Mouse (Mus musculus) midbrain, embryonic 14.5 days (tissue): ENCODE results near the gene Immp2l. TPM values are rescaled to one million over a fixed set of nuclear protein-coding genes. Genes with fewer than 3 reads are reported as not detected.

Experiments used
- ATAC-seq: fragments of 200-750 bp; cut with Nextera tagmentation; 2 replicates; pipeline ENCODE4 v1.8.0; 2017; ENCODE audit warnings: moderate number of reproducible peaks, moderate library complexity; ENCODE audit not compliant: low FRiP score, low TSS enrichment
- DNase-seq: peaks from one replicate; pipeline ENCODE4 v3.0.0-alpha.2; 2015
- H3K27ac ChIP-seq: fragments of 300-500 bp; sonication (generic); replicated peaks from 2 replicates; pipeline ENCODE4 v1.5.1; 2014; ENCODE audit warnings: mild to moderate bottlenecking, low read depth, low read length, moderate library complexity
- H3K27me3 ChIP-seq: fragments of 300-500 bp; sonication (generic); 2 replicates; pipeline ENCODE4 v1.6.1; 2014; ENCODE audit warnings: low read length, control low read depth, mixed read lengths; ENCODE audit not compliant: control insufficient read depth, insufficient read depth
- H3K36me3 ChIP-seq: fragments of 300-500 bp; sonication (generic); 2 replicates; pipeline ENCODE4 v1.6.1; 2014; ENCODE audit warnings: low read length, control low read depth; ENCODE audit not compliant: control insufficient read depth, insufficient read depth
- H3K4me1 ChIP-seq: fragments of 300-500 bp; sonication (generic); 2 replicates; pipeline ENCODE4 v1.6.1; 2014; ENCODE audit warnings: mild to moderate bottlenecking, antibody characterized with exemption, low read length, control low read depth; ENCODE audit not compliant: control insufficient read depth, insufficient read depth
- H3K4me2 ChIP-seq: fragments of 300-500 bp; sonication (generic); 2 replicates; pipeline ENCODE4 v1.6.1; 2014; ENCODE audit warnings: mild to moderate bottlenecking, low read length, moderate library complexity
- H3K4me3 ChIP-seq: fragments of 300-500 bp; sonication (generic); replicated peaks from 2 replicates; pipeline ENCODE4 v1.5.1; 2014; ENCODE audit warnings: low read depth, low read length
- H3K9ac ChIP-seq: fragments of 300-500 bp; sonication (generic); replicated peaks from 2 replicates; pipeline ENCODE4 v1.6.1; 2014; ENCODE audit warnings: mild to moderate bottlenecking, low read length, moderate library complexity
- H3K9me3 ChIP-seq: fragments of 300-500 bp; sonication (generic); 2 replicates; pipeline ENCODE4 v1.6.1; 2016; ENCODE audit warnings: low read length, control low read depth, mixed read lengths; ENCODE audit not compliant: control insufficient read depth
- WGBS: fragments of 180-500 bp; shearing (Covaris S2); extraction: QIAGEN DNeasy Blood & Tissue Kit; methylation state at CpG from one replicate; pipeline ENCODE4 v1.1.7; 2014; 5-methylcytosine and 5-hydroxymethylcytosine counted together
- polyA plus RNA-seq: library from polyadenylated mRNA; unstranded; fragments of >200 nt; fragmentation: Nextera tagmentation; extraction: Ambion mirVana; gene quantifications from 2 replicates; pipeline ENCODE4 v1.2.1, GENCODE M21; 2014

The Immp2l gene
- polyA plus RNA-seq, 1 experiment from 2014 or later: 5.5 TPM

DNA sequence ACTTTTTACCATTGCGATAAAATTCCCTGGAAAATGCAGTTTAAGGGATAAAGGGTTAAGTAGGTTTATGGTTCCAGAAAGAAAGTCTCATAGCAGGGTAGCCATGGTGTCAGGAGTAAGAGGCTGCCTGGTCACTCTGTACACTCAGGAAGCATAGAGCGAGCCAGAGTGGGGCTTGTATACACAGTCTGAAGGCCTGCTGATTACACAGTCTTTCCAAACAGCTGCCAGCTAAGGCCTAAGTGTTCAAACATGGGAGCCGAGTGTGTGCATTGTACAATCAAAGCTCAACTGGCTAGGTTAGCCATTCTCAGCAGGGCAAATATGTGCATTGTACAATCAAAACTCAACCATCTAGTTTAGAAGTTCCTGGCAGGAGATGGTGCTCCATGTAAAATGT lies 393.2 kb downstream of the Immp2l start:
- Histone ChIP-seq H3K27ac (no peak overlapping the region), H3K4me3 (no peak overlapping the region), H3K27me3 (no peaks in the 10 kb centered on the region), H3K4me2 (no peak overlapping the region), H3K9ac (no peak overlapping the region), H3K9me3 (no peaks in the 10 kb centered on the region), H3K4me1 (no peaks in the 10 kb centered on the region), H3K36me3 (no peaks in the 10 kb centered on the region)
- DNase-seq (peak; percentile 19), ATAC-seq (no peak)
- 73% methylated on average over 3 of the region's 3 CpGs for WGBS

DNA sequence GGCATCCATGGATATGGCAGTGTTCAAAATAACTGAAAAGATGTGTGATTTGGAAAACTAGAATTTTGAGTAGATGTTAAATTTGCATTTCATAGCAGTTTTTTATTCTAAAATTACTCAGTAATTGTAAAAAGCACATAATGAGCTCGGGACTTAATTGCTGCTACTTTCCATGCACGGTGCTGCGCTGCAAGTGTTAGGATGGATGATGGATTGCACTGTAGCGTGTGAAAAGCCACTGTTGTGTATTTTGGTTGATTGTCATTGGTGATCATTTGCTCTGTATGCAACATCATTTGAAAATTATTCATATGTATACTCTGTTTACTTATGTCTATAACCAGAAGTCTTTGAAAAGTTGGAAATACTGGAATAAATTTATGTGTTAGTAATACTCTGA lies 394.1 kb downstream of the Immp2l start:
- no peaks in the 10 kb centered on the region for H3K27me3 ChIP-seq
- no peak overlapping the region for H3K4me3 ChIP-seq
- H3K4me2 ChIP-seq: no peak overlapping the region
- H3K9ac ChIP-seq: no peak overlapping the region
- H3K9me3 ChIP-seq: no peaks in the 10 kb centered on the region
- DNase-seq (no peak), ATAC-seq (no peak)
- WGBS: 93% methylated on average over 4 of the region's 4 CpGs
- H3K27ac ChIP-seq: no peak overlapping the region
- no peaks in the 10 kb centered on the region for H3K36me3 ChIP-seq
- no peaks in the 10 kb centered on the region for H3K4me1 ChIP-seq

DNA sequence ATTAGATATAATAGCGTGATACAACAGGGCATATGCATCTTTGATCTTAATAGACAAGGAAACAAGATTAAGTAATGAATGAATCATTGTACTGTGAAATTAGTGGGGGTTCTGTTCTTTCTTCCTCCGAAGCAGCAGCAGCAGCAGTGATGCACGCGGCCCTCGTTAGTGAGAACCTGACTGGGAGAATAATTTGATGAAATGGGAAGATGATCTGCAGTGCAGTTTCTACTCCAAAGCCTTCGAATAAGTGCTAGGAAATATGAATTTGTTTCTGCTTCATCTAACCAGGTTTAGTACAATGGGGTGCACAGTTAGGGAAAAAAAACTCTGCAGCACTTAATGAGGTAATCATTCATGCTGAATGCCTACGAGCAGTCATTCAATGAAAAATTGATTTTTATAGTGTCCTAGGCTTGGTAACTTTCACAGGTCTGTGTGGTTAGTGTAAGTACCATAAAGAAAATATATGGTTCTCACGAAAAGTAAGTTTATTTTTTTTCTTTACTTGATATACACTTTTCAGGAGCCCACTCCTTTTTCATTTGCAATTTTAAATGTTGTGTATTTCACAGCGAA lies 401.3 kb downstream of the Immp2l start:
- Histone ChIP-seq H3K27ac (no peak overlapping the region), H3K4me3 (no peak overlapping the region), H3K27me3 (no peaks in the 10 kb centered on the region), H3K4me1 (0 out of 2 replicates have a peak, but pooled peaks cover 3% of the 10 kb centered on the region), H3K9me3 (no peaks in the 10 kb centered on the region), H3K36me3 (no peaks in the 10 kb centered on the region), H3K9ac (no peak overlapping the region), H3K4me2 (no peak overlapping the region)
- peak; percentile 32 for DNase-seq
- WGBS: 55% methylated on average over 9 of the region's 9 CpGs
- ATAC-seq: no peak

DNA sequence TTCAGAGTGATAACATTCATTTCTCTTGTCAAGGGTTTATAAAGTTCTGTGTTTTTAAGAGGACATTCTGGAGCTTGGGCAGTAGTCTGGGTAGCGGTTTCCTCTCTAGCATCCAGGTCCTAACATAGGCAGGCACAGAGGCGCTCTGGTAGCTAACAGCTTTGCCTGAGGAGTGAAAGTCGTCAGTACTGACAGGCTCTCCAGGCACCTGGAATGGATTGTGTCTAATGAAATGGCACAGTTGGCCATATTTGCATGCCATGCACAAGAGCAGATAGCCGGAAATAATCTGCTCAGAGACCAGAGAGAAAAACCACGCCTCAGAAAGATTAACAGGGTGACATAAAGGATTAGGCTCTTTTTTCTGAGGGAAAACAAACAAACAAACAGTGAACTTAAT lies 403.6 kb downstream of the Immp2l start:
- H3K27me3 ChIP-seq: no peaks in the 10 kb centered on the region
- no peak overlapping the region for H3K4me2 ChIP-seq
- peak; percentile 45 for DNase-seq
- no peak overlapping the region for H3K27ac ChIP-seq
- 26% methylated on average over 5 of the region's 5 CpGs for WGBS
- no peaks in the 10 kb centered on the region for H3K36me3 ChIP-seq
- ATAC-seq: peak; percentile 48; the same call in 1 of the 2 replicates
- H3K4me1 ChIP-seq: 0 out of 2 replicates have a peak, but pooled peaks cover 3% of the 10 kb centered on the region
- no peak overlapping the region for H3K4me3 ChIP-seq
- H3K9ac ChIP-seq: no peak overlapping the region
- no peaks in the 10 kb centered on the region for H3K9me3 ChIP-seq

DNA sequence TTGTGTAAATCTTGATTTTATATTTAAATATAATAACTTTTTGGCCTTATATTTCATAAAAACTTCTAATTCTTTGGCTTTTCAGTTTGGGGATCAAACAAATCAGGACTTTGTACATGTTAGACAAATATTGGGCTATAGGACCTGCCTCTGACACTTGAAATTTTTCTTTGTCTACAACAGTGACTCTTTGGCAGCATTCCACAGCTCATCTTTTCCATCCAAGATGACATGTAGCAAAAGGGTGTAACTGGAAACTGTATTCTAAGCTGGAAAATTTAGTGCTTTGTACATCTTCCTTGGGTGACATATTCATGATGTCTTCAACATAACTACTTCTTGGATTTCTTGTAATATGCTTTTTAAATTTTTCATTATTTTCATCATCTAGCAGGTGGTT lies 404.9 kb downstream of the Immp2l start:
- Histone ChIP-seq H3K9ac (no peak overlapping the region), H3K27ac (no peak overlapping the region), H3K4me2 (no peak overlapping the region), H3K9me3 (no peaks in the 10 kb centered on the region), H3K4me3 (no peak overlapping the region), H3K27me3 (no peaks in the 10 kb centered on the region), H3K4me1 (0 out of 2 replicates have a peak, but pooled peaks cover 3% of the 10 kb centered on the region), H3K36me3 (no peaks in the 10 kb centered on the region)
- ATAC-seq (no peak), DNase-seq (no peak)

DNA sequence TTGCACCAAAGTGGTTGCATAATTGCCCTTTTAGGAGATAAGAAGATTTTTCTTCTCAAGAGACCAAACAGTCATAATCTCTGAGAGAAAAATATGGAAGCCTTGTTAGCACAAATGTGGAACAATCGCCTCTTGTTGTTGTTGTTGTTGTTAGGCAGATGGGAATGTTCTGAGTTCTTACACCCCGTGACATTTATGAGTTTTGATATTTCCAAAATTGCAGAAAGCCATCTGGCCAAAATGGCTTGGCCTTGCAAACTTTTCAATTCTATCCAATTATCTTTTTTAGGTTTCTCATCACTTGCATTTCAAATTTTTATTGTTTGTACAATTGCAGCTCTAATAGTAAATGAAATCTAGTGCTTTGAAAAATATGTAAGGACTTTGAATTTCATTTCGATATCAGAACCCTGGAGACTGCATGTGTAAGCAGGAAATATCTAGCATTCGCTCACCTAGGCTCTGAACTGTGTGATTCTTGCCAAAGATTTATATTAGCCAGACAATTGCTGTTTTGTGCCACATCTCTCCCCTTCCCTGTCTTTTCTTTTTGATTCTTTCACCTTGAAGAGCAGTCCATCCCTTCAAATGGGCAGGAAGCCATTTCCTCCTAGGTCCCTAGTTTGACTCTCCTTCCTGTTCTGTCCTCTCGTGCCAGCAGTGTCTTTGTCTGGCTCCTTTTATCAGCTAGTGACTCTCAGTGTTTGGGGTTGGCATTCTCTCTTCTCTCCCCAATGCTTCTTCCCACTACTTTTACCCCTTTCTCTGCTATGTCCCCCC lies 412.5 kb downstream of the Immp2l start:
- DNase-seq (no peak), ATAC-seq (no peak)
- Histone ChIP-seq H3K4me3 (no peak overlapping the region), H3K4me2 (no peak overlapping the region), H3K9ac (no peak overlapping the region), H3K9me3 (no peaks in the 10 kb centered on the region), H3K36me3 (no peaks in the 10 kb centered on the region), H3K4me1 (no peaks in the 10 kb centered on the region), H3K27ac (no peak overlapping the region), H3K27me3 (no peaks in the 10 kb centered on the region)
- 83% methylated on average over 5 of the region's 5 CpGs for WGBS

DNA sequence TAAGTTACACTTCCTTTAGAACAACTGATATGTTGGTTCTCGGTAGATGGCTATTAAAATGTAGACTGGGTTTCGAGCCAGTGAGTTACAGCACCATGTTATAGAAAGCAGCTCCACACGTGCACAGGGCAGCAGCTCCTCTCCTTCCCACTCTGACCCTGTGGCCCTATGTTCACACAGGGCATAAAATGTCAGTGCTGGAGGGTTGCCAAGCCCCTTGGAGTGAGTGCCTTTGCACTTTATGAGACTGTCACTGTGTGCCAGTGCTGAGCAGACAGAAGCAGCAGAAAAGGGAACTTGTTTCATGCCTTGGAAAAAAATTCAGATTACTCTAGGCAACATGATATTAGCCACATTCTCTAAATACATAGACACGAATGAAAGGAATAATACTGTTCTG lies 414.6 kb downstream of the Immp2l start:
- Histone ChIP-seq H3K36me3 (no peaks in the 10 kb centered on the region), H3K4me2 (no peak overlapping the region), H3K27ac (no peak overlapping the region), H3K4me1 (no peaks in the 10 kb centered on the region), H3K9me3 (no peaks in the 10 kb centered on the region), H3K27me3 (no peaks in the 10 kb centered on the region), H3K4me3 (no peak overlapping the region), H3K9ac (no peak overlapping the region)
- peak; percentile 47 for DNase-seq
- ATAC-seq: no peak
- whole genome bisulfite sequencing: 67% methylated on average over 4 of the region's 4 CpGs

DNA sequence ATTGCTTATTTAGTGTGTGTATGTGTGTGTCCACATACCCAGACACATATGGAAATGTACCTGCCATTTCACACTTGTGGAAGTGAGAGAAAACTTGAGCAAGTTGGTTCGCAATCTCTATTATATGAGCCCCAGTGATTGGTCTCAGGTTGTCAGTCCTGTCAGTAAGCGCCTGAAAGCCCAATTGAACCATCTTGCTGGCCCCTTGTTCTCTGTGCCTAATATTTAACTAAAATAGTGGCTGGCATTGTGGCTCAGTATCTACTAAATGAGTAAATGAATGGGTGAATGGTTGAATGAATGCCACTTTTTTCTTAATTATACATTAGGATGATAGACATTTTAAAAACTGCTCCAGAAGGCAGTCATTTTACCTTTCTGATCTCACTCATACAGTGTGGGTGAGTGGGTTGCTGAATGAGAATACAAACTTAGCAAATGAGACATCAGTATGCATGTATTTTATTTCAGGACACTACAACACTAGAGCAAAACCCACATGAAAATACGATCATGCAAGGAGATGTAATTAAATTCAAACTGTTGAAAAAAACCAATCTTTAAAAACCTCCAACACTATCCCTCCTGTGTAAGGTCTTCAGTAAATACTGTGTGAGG lies 444.6 kb downstream of the Immp2l start:
- 89% methylated on average over 3 of the region's 3 CpGs for WGBS
- Histone ChIP-seq H3K36me3 (no peaks in the 10 kb centered on the region), H3K4me2 (no peak overlapping the region), H3K9me3 (no peaks in the 10 kb centered on the region), H3K4me3 (no peak overlapping the region), H3K27me3 (no peaks in the 10 kb centered on the region), H3K27ac (no peak overlapping the region), H3K4me1 (peaks cover 11% of the 10 kb centered on the region; the same call in 1 of the 2 replicates), H3K9ac (no peak overlapping the region)
- ATAC-seq (no peak), DNase-seq (no peak)
